In the genomic region with DNA sequence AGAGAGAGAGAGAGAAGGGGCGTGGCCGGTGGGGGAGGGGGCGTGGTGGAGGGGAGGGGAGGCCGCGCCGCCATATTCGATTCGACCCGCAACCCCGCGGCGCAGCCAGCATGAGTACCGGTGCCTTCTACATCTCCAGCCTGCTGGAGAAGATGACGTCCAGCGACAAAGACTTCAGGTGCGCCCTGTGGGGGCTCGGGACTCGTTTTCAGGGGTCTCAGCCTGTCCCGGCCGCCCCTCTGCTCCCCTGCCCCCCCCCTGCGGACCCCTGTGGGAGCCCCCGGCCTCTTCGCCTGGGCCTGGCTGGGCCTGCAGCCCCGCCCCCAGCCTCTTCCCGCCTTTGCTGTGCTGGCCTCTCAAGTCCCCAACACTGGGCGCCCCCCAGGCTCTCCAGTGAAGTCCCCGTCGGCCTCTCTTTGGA, we compare ENCODE assay signal across 8 mouse cellular contexts. TPM values are rescaled to one million over a fixed set of nuclear protein-coding genes. Genes with fewer than 3 reads are reported as not detected.
DNase-seq lines count a peak whose midpoint lies in the region; ATAC-seq and TF ChIP-seq lines count a peak whose summit lies in the region.

TSS of gene Cand2 (plus strand) at position 38 of the 421 bp plus-strand sequence.

- intact Hi-C loops in gastrocnemius, adult 2 months (cut with DNase I): loop anchor here (5.0 to 10.0 kb wide), 2 partner anchors 47 to 170 kb away; partner anchors contain the start of gene Mkrn2

- peak within 1 kb of the TSS; percentile 68 for H3K9ac ChIP-seq in ES-Bruce4 (ENCODE audit: low read depth, poor library complexity, severe bottlenecking)
- peak within 1 kb of the TSS; percentile 79 for H3K9ac ChIP-seq in hindbrain, embryonic 16.5 days (ENCODE audit: low read depth, low read length)
- H3K9ac ChIP-seq in lung, embryonic 16.5 days (ENCODE audit: low read length): peak within 1 kb of the TSS; percentile 90

- H3K27me3 ChIP-seq in ES-Bruce4 (ENCODE audit: control insufficient read depth, insufficient read depth, low read length, poor library complexity, severe bottlenecking): no peaks in the 10 kb centered on the region
- H3K27me3 ChIP-seq in hindbrain, embryonic 16.5 days (replicated peaks; ENCODE audit: control insufficient read depth, insufficient read depth, low read length): no peaks in the 10 kb centered on the region
- H3K27me3 ChIP-seq in lung, embryonic 16.5 days (ENCODE audit: control insufficient read depth, insufficient read depth, low read depth, low read length): no peaks in the 10 kb centered on the region

- TF ChIP-seq CTCF in ES-Bruce4 (IDR thresholded peaks at IDR 0.05; ENCODE audit: low read depth, low read length): no peak
- no peak for TF ChIP-seq CTCF in gastrocnemius, adult 2 months (IDR thresholded peaks at IDR 0.05)

- no peak for TF ChIP-seq EP300 in ES-Bruce4 (IDR thresholded peaks at IDR 0.05; ENCODE audit: insufficient read depth, low read depth, low read length)

- no peaks in the 10 kb centered on the region for H3K9me3 ChIP-seq in ES-Bruce4 (replicated peaks; ENCODE audit: control insufficient read depth, insufficient read depth, low read length, poor library complexity, severe bottlenecking)
- no peaks in the 10 kb centered on the region for H3K9me3 ChIP-seq in hindbrain, embryonic 16.5 days (ENCODE audit: control insufficient read depth, low read length)
- H3K9me3 ChIP-seq in lung, embryonic 16.5 days (ENCODE audit: control insufficient read depth, low read length): no peaks in the 10 kb centered on the region

- ATAC-seq in hindbrain, embryonic 16.5 days: peak; percentile 83
- peak; percentile 88 for ATAC-seq in lung, embryonic 16.5 days (ENCODE audit: low read depth)

- H3K4me1 ChIP-seq in ES-Bruce4 (ENCODE audit: control insufficient read depth, insufficient read depth, low read length): no peaks in the 10 kb centered on the region
- peaks cover 24% of the 10 kb centered on the region for H3K4me1 ChIP-seq in hindbrain, embryonic 16.5 days (ENCODE audit: control insufficient read depth, insufficient read depth, low read depth, low read length)
- peaks cover 24% of the 10 kb centered on the region for H3K4me1 ChIP-seq in lung, embryonic 16.5 days (replicated peaks; ENCODE audit: control insufficient read depth, insufficient read depth, low read length)

- TF ChIP-seq POLR2A in ES-Bruce4 (IDR thresholded peaks at IDR 0.05; ENCODE audit: insufficient read depth, low read length): no peak

- peak; percentile 83 for DNase-seq in A20 (ENCODE audit: low read depth, low spot score)
- peak; percentile 48 for DNase-seq in cerebellum, adult 9-10 months
- peak; percentile 75 for DNase-seq in gastrocnemius, adult 2 months
- peak; percentile 45 for DNase-seq in retina, postnatal 7 days (ENCODE audit: low read depth, low spot score)
- DNase-seq in left cerebral cortex, adult 11 months (ENCODE audit: low spot score): no peak

- H3K4me3 ChIP-seq in ES-Bruce4 (ENCODE audit: low read depth, low read length): peak within 1 kb of the TSS; percentile 56
- H3K4me3 ChIP-seq in gastrocnemius, adult 2 months: peak within 1 kb of the TSS; percentile 92
- peak within 1 kb of the TSS; percentile 75 for H3K4me3 ChIP-seq in hindbrain, embryonic 16.5 days (ENCODE audit: low read length)
- peak within 1 kb of the TSS; percentile 89 for H3K4me3 ChIP-seq in lung, embryonic 16.5 days (ENCODE audit: low read length)

- H3K27ac ChIP-seq in ES-Bruce4 (ENCODE audit: insufficient read depth, low read length): no peak within 1 kb of the TSS
- peak within 1 kb of the TSS; percentile 96 for H3K27ac ChIP-seq in gastrocnemius, adult 2 months
- H3K27ac ChIP-seq in hindbrain, embryonic 16.5 days (ENCODE audit: low read depth, low read length): peak within 1 kb of the TSS; percentile 76
- peak within 1 kb of the TSS; percentile 75 for H3K27ac ChIP-seq in lung, embryonic 16.5 days (ENCODE audit: low read length)

- H3K36me3 ChIP-seq in ES-Bruce4 (ENCODE audit: control insufficient read depth, insufficient read depth, low read length, poor library complexity, severe bottlenecking): no peaks in the 10 kb centered on the region
- H3K36me3 ChIP-seq in hindbrain, embryonic 16.5 days (ENCODE audit: control insufficient read depth, insufficient read depth, low read length): no peaks in the 10 kb centered on the region
- H3K36me3 ChIP-seq in lung, embryonic 16.5 days (ENCODE audit: control insufficient read depth, insufficient read depth, low read length): peaks cover 3% of the 10 kb centered on the region

- H3K4me2 ChIP-seq in hindbrain, embryonic 16.5 days (ENCODE audit: low read length): peak within 1 kb of the TSS; percentile 65
- H3K4me2 ChIP-seq in lung, embryonic 16.5 days (ENCODE audit: low read depth, low read length): peak within 1 kb of the TSS; percentile 84

- WGBS in hindbrain, embryonic 16.5 days: 0% methylated on average over 22 of the region's 28 CpGs
- under 1% methylated on average over 21 of the region's 28 CpGs for WGBS in lung, embryonic 16.5 days

RNA-seq across cellular contexts. Expression of gene Cand2, which starts in this region (rescaled TPM):
- polyA plus RNA-seq in ES-Bruce4 (2011; ENCODE audit: insufficient read depth, insufficient read length, low read depth, missing spikeins): 12.8 and 13.9 TPM in 2 replicates
- total RNA-seq in gastrocnemius, adult 2 months (2021): 10 to 100 TPM; 62.9 to 68.9 TPM
- 10.0 and 13.9 TPM in 2 replicates for polyA plus RNA-seq in hindbrain, embryonic 16.5 days (2015; fragmentation: Nextera tagmentation; extraction: Ambion mirVana)
- polyA plus RNA-seq in lung, embryonic 16.5 days (2015; fragmentation: Nextera tagmentation; extraction: Ambion mirVana): 23.4 and 28.2 TPM in 2 replicates
